Mouse (Mus musculus) splenic B cell, adult 2 months (primary cell): Measurements from ENCODE around the gene Nadk.

Source experiments
- DNase-seq: peaks from one replicate; pipeline ENCODE4 v3.0.0-alpha.2; 2011; ENCODE audit warnings: low read depth, low spot score
- H3K27me3 ChIP-seq: 2 replicates; pipeline ENCODE4 v1.6.1; 2012; ENCODE audit warnings: mild to moderate bottlenecking, low read length, moderate library complexity, mixed read lengths; ENCODE audit not compliant: control insufficient read depth, poor library complexity, insufficient read depth, severe bottlenecking
- H3K36me3 ChIP-seq: 2 replicates; pipeline ENCODE4 v1.6.1; 2012; ENCODE audit warnings: mild to moderate bottlenecking, low read length, moderate library complexity, mixed read lengths; ENCODE audit not compliant: control insufficient read depth, poor library complexity, insufficient read depth, severe bottlenecking

Nadk gene

GRCm38 (mm10) chr4:155602753-155603152 lies 40.6 kb downstream of the Nadk start:
- Histone ChIP-seq H3K36me3 (no peaks in the 10 kb centered on the region; the same call in 1 of the 2 replicates), H3K27me3 (no peaks in the 10 kb centered on the region)
- DNase-seq: no peak

- DNase-seq: no peak
- Histone ChIP-seq H3K36me3 (no peaks in the 10 kb centered on the region; the same call in 1 of the 2 replicates), H3K27me3 (no peaks in the 10 kb centered on the region)
These were observed 41.6 kb downstream of the Nadk start for GRCm38 (mm10) chr4:155603801-155604200.

- Histone ChIP-seq H3K27me3 (no peaks in the 10 kb centered on the region), H3K36me3 (no peaks in the 10 kb centered on the region; the same call in 1 of the 2 replicates)
- DNase-seq: no peak
These were observed 43.0 kb downstream of the Nadk start for GRCm38 (mm10) chr4:155605132-155605531.

GRCm38 (mm10) chr4:155606825-155607224 lies 44.6 kb downstream of the Nadk start:
- Histone ChIP-seq H3K36me3 (peaks cover 2% of the 10 kb centered on the region; the same call in 1 of the 2 replicates), H3K27me3 (no peaks in the 10 kb centered on the region)
- no peak for DNase-seq

GRCm38 (mm10) chr4:155611860-155612259 lies 49.7 kb downstream of the Nadk start:
- no peak for DNase-seq
- Histone ChIP-seq H3K27me3 (no peaks in the 10 kb centered on the region), H3K36me3 (peaks cover 10% of the 10 kb centered on the region; the same call in 1 of the 2 replicates)

GRCm38 (mm10) chr4:155613264-155613663 lies 51.1 kb downstream of the Nadk start:
- Histone ChIP-seq H3K27me3 (no peaks in the 10 kb centered on the region), H3K36me3 (peaks cover 10% of the 10 kb centered on the region)
- no peak for DNase-seq

GRCm38 (mm10) chr4:155618321-155618720 lies 56.1 kb downstream of the Nadk start:
- no peak for DNase-seq
- H3K36me3 ChIP-seq: peaks cover 19% of the 10 kb centered on the region
- H3K27me3 ChIP-seq: no peaks in the 10 kb centered on the region

GRCm38 (mm10) chr4:155624338-155625291 lies 62.4 kb downstream of the Nadk start, which contains the start of gene Cdk11b:
Cdk11b (plus strand) TSS chr4:155624854.
- H3K27me3 ChIP-seq: no peaks in the 10 kb centered on the region
- H3K36me3 ChIP-seq: peaks cover 8% of the 10 kb centered on the region; the same call in 1 of the 2 replicates
- peak; percentile 99 for DNase-seq

- H3K27me3 ChIP-seq: no peaks in the 10 kb centered on the region
- H3K36me3 ChIP-seq: peaks cover 18% of the 10 kb centered on the region
- DNase-seq: no peak
These were observed 68.1 kb downstream of the Nadk start for GRCm38 (mm10) chr4:155630267-155630666.

GRCm38 (mm10) chr4:155635766-155636499 lies 73.8 kb downstream of the Nadk start:
- Histone ChIP-seq H3K27me3 (no peaks in the 10 kb centered on the region), H3K36me3 (peaks cover 34% of the 10 kb centered on the region)
- DNase-seq: no peak
